Mouse (Mus musculus) MEL (cell line): ENCODE data around the gene Tcf15. TPM values are rescaled to one million over a fixed set of nuclear protein-coding genes. Genes with fewer than 3 reads are reported as not detected.
A peak's percentile ranks its signal among the peaks of the same experiment; 100 is the strongest.

ENCODE experiments used
- DNase-seq: peaks from one replicate; pipeline ENCODE4 v3.0.0; 2011; ENCODE audit warnings: low read depth, low spot score
- H3K27ac ChIP-seq: 2 replicates; pipeline ENCODE4 v1.5.1; 2012; ENCODE audit warnings: low read depth, mild to moderate bottlenecking, control low read depth, low read length, moderate library complexity; ENCODE audit not compliant: control insufficient read depth
- H3K27me3 ChIP-seq, 2 experiments: fragments of 150-350 bp in 1 of 2; sonication (generic) in 1 of 2; 2 replicates each; pipeline ENCODE4 v1.6.1; 2012; ENCODE audit warnings: low read length in 2 of 2, mild to moderate bottlenecking in 2 of 2, improper control_type of control experiment in 1 of 2, moderate library complexity in 1 of 2; ENCODE audit not compliant: insufficient read depth in 2 of 2, control insufficient read depth in 1 of 2
- H3K36me3 ChIP-seq, 2 experiments: 2 replicates each; pipeline ENCODE4 v1.6.1; 2012 to 2014; ENCODE audit warnings: low read length in 2 of 2, improper control_type of control experiment in 1 of 2, inconsistent platforms in 1 of 2, mild to moderate bottlenecking in 1 of 2; ENCODE audit not compliant: insufficient read depth in 2 of 2, control insufficient read depth in 1 of 2
- H3K4me1 ChIP-seq, 2 experiments: fragments of 150-350 bp in 1 of 2; sonication (generic) in 1 of 2; 2 replicates each; pipeline ENCODE4 v1.6.1; 2012; ENCODE audit warnings: low read length in 2 of 2, improper control_type of control experiment in 1 of 2, mild to moderate bottlenecking in 1 of 2; ENCODE audit not compliant: insufficient read depth in 2 of 2, control insufficient read depth in 1 of 2
- H3K4me3 ChIP-seq, 2 experiments: fragments of 150-350 bp in 1 of 2; sonication (generic) in 1 of 2; 2 replicates each; pipeline ENCODE4 v1.5.1; 2012; ENCODE audit warnings: low read depth in 2 of 2, low read length in 2 of 2, mild to moderate bottlenecking in 2 of 2, moderate library complexity in 2 of 2, control low read depth in 1 of 2, improper control_type of control experiment in 1 of 2; ENCODE audit not compliant: control insufficient read depth in 1 of 2, insufficient read depth in 1 of 2
- H3K79me2 ChIP-seq: 2 replicates; pipeline ENCODE4 v1.6.1; 2012; ENCODE audit warnings: mild to moderate bottlenecking, low read length, moderate library complexity; ENCODE audit not compliant: control insufficient read depth, poor library complexity, insufficient read depth
- H3K9ac ChIP-seq: 2 replicates; pipeline ENCODE4 v1.6.1; 2012; ENCODE audit warnings: low read depth, mild to moderate bottlenecking, control low read depth, low read length, moderate library complexity; ENCODE audit not compliant: control insufficient read depth, poor library complexity, severe bottlenecking
- H3K9me3 ChIP-seq: fragments of 150-350 bp; sonication (generic); replicated peaks from 2 replicates; pipeline ENCODE4 v1.6.1; 2012; ENCODE audit warnings: mild to moderate bottlenecking, low read length, improper control_type of control experiment, moderate library complexity; ENCODE audit not compliant: insufficient read depth
- BHLHE40 ChIP-seq: IDR thresholded peaks from 2 replicates; pipeline ENCODE4 v1.6.1; 2012; ENCODE audit warnings: low read depth, mild to moderate bottlenecking, inconsistent platforms, low read length, improper control_type of control experiment, borderline replicate concordance
- CHD1 ChIP-seq: IDR thresholded peaks from 2 replicates; pipeline ENCODE4 v1.6.1; 2012; ENCODE audit warnings: low read depth, mild to moderate bottlenecking, inconsistent platforms, low read length, improper control_type of control experiment
- CHD2 ChIP-seq: IDR thresholded peaks from 2 replicates; pipeline ENCODE4 v1.6.1; 2011; ENCODE audit warnings: low read length, improper control_type of control experiment
- CTCF ChIP-seq, 3 experiments: IDR thresholded peaks in 2 of 3; conservative IDR thresholded peaks in 1 of 3; 2 replicates each; pipeline ENCODE4 v1.5.1; 2011 to 2012; ENCODE audit warnings: low read length in 3 of 3, low read depth in 2 of 3, mild to moderate bottlenecking in 2 of 3, improper control_type of control experiment in 1 of 3, inconsistent platforms in 1 of 3, mixed read lengths in 1 of 3, moderate library complexity in 1 of 3; ENCODE audit not compliant: control insufficient read depth in 1 of 3, insufficient read depth in 1 of 3, poor library complexity in 1 of 3, severe bottlenecking in 1 of 3
- E2F4 ChIP-seq: IDR thresholded peaks from 2 replicates; pipeline ENCODE4 v1.6.1; 2011; ENCODE audit warnings: low read depth, low read length, improper control_type of control experiment, borderline replicate concordance
- ELF1 ChIP-seq: IDR thresholded peaks from 2 replicates; pipeline ENCODE4 v1.6.1; 2014; ENCODE audit warnings: low read depth, mild to moderate bottlenecking, inconsistent platforms, low read length, improper control_type of control experiment, moderate library complexity
- EP300 ChIP-seq, 2 experiments: IDR thresholded peaks; 2 replicates each; pipeline ENCODE4 v1.6.1; 2011; ENCODE audit warnings: improper control_type of control experiment in 2 of 2, low read length in 2 of 2, low read depth in 1 of 2, mild to moderate bottlenecking in 1 of 2
- GABPA ChIP-seq: IDR thresholded peaks from 2 replicates; pipeline ENCODE4 v1.6.1; 2012; ENCODE audit warnings: low read depth, mild to moderate bottlenecking, inconsistent platforms, low read length, improper control_type of control experiment, moderate library complexity
- GATA1 ChIP-seq: IDR thresholded peaks from 2 replicates; pipeline ENCODE4 v1.6.1; 2011; ENCODE audit warnings: low read depth, low read length, improper control_type of control experiment
- HCFC1 ChIP-seq: IDR thresholded peaks from 2 replicates; pipeline ENCODE4 v1.6.1; 2012; ENCODE audit warnings: low read depth, mild to moderate bottlenecking, inconsistent platforms, low read length, improper control_type of control experiment, moderate library complexity
- JUND ChIP-seq: IDR thresholded peaks from 2 replicates; pipeline ENCODE4 v1.6.1; 2011; ENCODE audit warnings: low read depth, mild to moderate bottlenecking, improper control_type of control experiment, low read length
- KAT2A ChIP-seq: conservative IDR thresholded peaks from 2 replicates; pipeline ENCODE4 v1.6.1; 2012; ENCODE audit warnings: low read depth, low read length, improper control_type of control experiment, inconsistent platforms
- MAFK ChIP-seq: IDR thresholded peaks from 2 replicates; pipeline ENCODE4 v1.6.1; 2011; ENCODE audit warnings: low read depth, mild to moderate bottlenecking, low read length, improper control_type of control experiment, borderline replicate concordance
- MAX ChIP-seq: IDR thresholded peaks from 2 replicates; pipeline ENCODE4 v1.6.1; 2011; ENCODE audit warnings: low read length, improper control_type of control experiment
- MAZ ChIP-seq: IDR thresholded peaks from 2 replicates; pipeline ENCODE4 v1.6.1; 2012; ENCODE audit warnings: low read depth, mild to moderate bottlenecking, inconsistent platforms, low read length, improper control_type of control experiment
- MEF2A ChIP-seq: IDR thresholded peaks from 2 replicates; pipeline ENCODE4 v1.6.1; 2014; ENCODE audit warnings: low read depth, mild to moderate bottlenecking, inconsistent platforms, low read length, improper control_type of control experiment; ENCODE audit not compliant: poor library complexity, insufficient replicate concordance, severe bottlenecking; ENCODE audit errors: extremely low read depth
- MXI1 ChIP-seq: IDR thresholded peaks from 2 replicates; pipeline ENCODE4 v1.6.1; 2011; ENCODE audit warnings: mild to moderate bottlenecking, low read depth, low read length, improper control_type of control experiment
- MYB ChIP-seq: IDR thresholded peaks from 2 replicates; pipeline ENCODE4 v1.6.1; 2011; ENCODE audit warnings: mild to moderate bottlenecking, low read depth, low read length, improper control_type of control experiment
- MYC ChIP-seq: IDR thresholded peaks from 2 replicates; pipeline ENCODE4 v1.6.1; 2011; ENCODE audit warnings: low read depth, mild to moderate bottlenecking, low read length, improper control_type of control experiment, moderate library complexity
- NELFE ChIP-seq: IDR thresholded peaks from 2 replicates; pipeline ENCODE4 v1.6.1; 2011; ENCODE audit warnings: low read depth, low read length, improper control_type of control experiment
- NRF1 ChIP-seq: IDR thresholded peaks from 2 replicates; pipeline ENCODE4 v1.6.1; 2014; ENCODE audit warnings: low read depth, mild to moderate bottlenecking, inconsistent platforms, low read length, improper control_type of control experiment, moderate library complexity; ENCODE audit not compliant: poor library complexity, insufficient read depth, severe bottlenecking
- POLR2A ChIP-seq, 2 experiments: IDR thresholded peaks; 2 replicates each; pipeline ENCODE4 v1.6.1; 2011 to 2012; ENCODE audit warnings: low read length in 2 of 2, mild to moderate bottlenecking in 2 of 2, control low read depth in 1 of 2, improper control_type of control experiment in 1 of 2, low read depth in 1 of 2, moderate library complexity in 1 of 2; ENCODE audit not compliant: control insufficient read depth in 1 of 2, insufficient read depth in 1 of 2, poor library complexity in 1 of 2
- POLR2AphosphoS2 ChIP-seq: IDR thresholded peaks from 2 replicates; pipeline ENCODE4 v1.6.1; 2011; ENCODE audit warnings: low read length, improper control_type of control experiment
- POLR2AphosphoS5 ChIP-seq: IDR thresholded peaks from 2 replicates; pipeline ENCODE4 v1.6.1; 2012; ENCODE audit warnings: low read depth, borderline replicate concordance, mild to moderate bottlenecking, inconsistent platforms, low read length, moderate library complexity, mixed read lengths
- RAD21 ChIP-seq: IDR thresholded peaks from 2 replicates; pipeline ENCODE4 v1.6.1; 2011; ENCODE audit warnings: mild to moderate bottlenecking, low read depth, low read length, improper control_type of control experiment
- RCOR1 ChIP-seq: IDR thresholded peaks from 2 replicates; pipeline ENCODE4 v1.6.1; 2012; ENCODE audit warnings: low read depth, mild to moderate bottlenecking, inconsistent platforms, low read length, improper control_type of control experiment
- SIN3A ChIP-seq: IDR thresholded peaks from 2 replicates; pipeline ENCODE4 v1.6.1; 2012; ENCODE audit warnings: low read length, improper control_type of control experiment, inconsistent platforms
- SMC3 ChIP-seq: IDR thresholded peaks from 2 replicates; pipeline ENCODE4 v1.6.1; 2011; ENCODE audit warnings: low read depth, low read length, improper control_type of control experiment
- TAL1 ChIP-seq: IDR thresholded peaks from 2 replicates; pipeline ENCODE4 v1.6.1; 2012; ENCODE audit warnings: mild to moderate bottlenecking, inconsistent platforms, low read length, moderate library complexity, mixed read lengths
- TBP ChIP-seq: IDR thresholded peaks from 2 replicates; pipeline ENCODE4 v1.8.0; 2011; ENCODE audit warnings: low read depth, low read length, improper control_type of control experiment
- TCF12 ChIP-seq: IDR thresholded peaks from 2 replicates; pipeline ENCODE4 v1.6.1; 2014; ENCODE audit warnings: low read depth, mild to moderate bottlenecking, inconsistent platforms, low read length, improper control_type of control experiment, moderate library complexity
- UBTF ChIP-seq: IDR thresholded peaks from 2 replicates; pipeline ENCODE4 v1.6.1; 2012; ENCODE audit warnings: low read depth, mild to moderate bottlenecking, inconsistent platforms, low read length, improper control_type of control experiment, moderate library complexity, borderline replicate concordance; ENCODE audit not compliant: insufficient read depth
- USF1 ChIP-seq: IDR thresholded peaks from 2 replicates; pipeline ENCODE4 v1.6.1; 2014; ENCODE audit warnings: low read depth, mild to moderate bottlenecking, inconsistent platforms, low read length, improper control_type of control experiment, moderate library complexity
- USF2 ChIP-seq, 2 experiments: IDR thresholded peaks; 2 replicates each; pipeline ENCODE4 v1.6.1; 2011 to 2012; ENCODE audit warnings: improper control_type of control experiment in 2 of 2, low read length in 2 of 2, borderline replicate concordance in 1 of 2, inconsistent platforms in 1 of 2, low read depth in 1 of 2, mild to moderate bottlenecking in 1 of 2; ENCODE audit not compliant: insufficient read depth in 1 of 2
- ZC3H11A ChIP-seq: IDR thresholded peaks from 2 replicates; pipeline ENCODE4 v1.6.1; 2012; ENCODE audit warnings: low read depth, mild to moderate bottlenecking, inconsistent platforms, low read length, improper control_type of control experiment
- ZKSCAN1 ChIP-seq: IDR thresholded peaks from 2 replicates; pipeline ENCODE4 v1.6.1; 2012; ENCODE audit warnings: low read depth, mild to moderate bottlenecking, inconsistent platforms, low read length, improper control_type of control experiment, moderate library complexity
- ZMIZ1 ChIP-seq: IDR thresholded peaks from 2 replicates; pipeline ENCODE4 v1.6.1; 2012; ENCODE audit warnings: low read depth, mild to moderate bottlenecking, inconsistent platforms, low read length, improper control_type of control experiment, moderate library complexity
- ZNF384 ChIP-seq: IDR thresholded peaks from 2 replicates; pipeline ENCODE4 v1.6.1; 2012; ENCODE audit warnings: low read depth, mild to moderate bottlenecking, inconsistent platforms, low read length, improper control_type of control experiment
- polyA plus RNA-seq, 2 experiments: library from polyadenylated mRNA; stranded (reverse) in 1 of 2; unstranded in 1 of 2; fragments of >175 nt in 1 of 2; fragments of >200 nt in 1 of 2; gene quantifications; 2 replicates each; pipeline versions ENCODE4 v1.2.1 to v1.2.4; 2012; ENCODE audit warnings: low replicate concordance in 2 of 2, low read depth in 1 of 2; ENCODE audit not compliant: insufficient read length in 2 of 2, insufficient read depth in 1 of 2, missing spikeins in 1 of 2
- total RNA-seq: library from RNA; depleted of rRNA; stranded (reverse); fragments of 300-350 nt; gene quantifications from 2 replicates; pipeline ENCODE4 v1.2.3, GENCODE M21; 2012

The Tcf15 gene
- total and polyA plus RNA-seq, 3 experiments: not detected

- Histone ChIP-seq H3K27me3 (no peaks in the 10 kb centered on the region), H3K27ac (peak overlapping the region; percentile 88), H3K9me3 (no peaks in the 10 kb centered on the region), H3K36me3 (peaks cover 0 to 18% of the 10 kb centered on the region in 2 experiments; a peak in 2 of 4 replicates), H3K4me3 (peak overlapping the region in 1 of 2 experiments; percentile 25; a peak in 2 of 4 replicates), H3K79me2 (no peaks in the 10 kb centered on the region), H3K4me1 (peaks cover 14 to 29% of the 10 kb centered on the region in 2 experiments), H3K9ac (peak overlapping the region; percentile 10)
- peak; percentile 94 for DNase-seq
- no peak for TF ChIP-seq USF1
- TF ChIP-seq POLR2AphosphoS5: no peak
- peak; percentile 52 for TF ChIP-seq MYC
- peak; percentile 67; the same call in 1 of the 2 replicates for TF ChIP-seq HCFC1
- peak; percentile 88 for TF ChIP-seq MXI1
- peak; percentile 80 for TF ChIP-seq TAL1
- no peak for TF ChIP-seq MEF2A
- TF ChIP-seq BHLHE40: peak; percentile 66; the same call in 1 of the 2 replicates
- no peak for TF ChIP-seq E2F4
- TF ChIP-seq RCOR1: peak; percentile 79
- TF ChIP-seq MAX: peak; percentile 58; the same call in 1 of the 2 replicates
- TF ChIP-seq RAD21: no peak
- TF ChIP-seq JUND: no peak
- no peak for TF ChIP-seq ZKSCAN1
- TF ChIP-seq NRF1: no peak
- peak; percentile 95 for TF ChIP-seq TCF12
- no peak for TF ChIP-seq CTCF (IDR thresholded peaks at IDR 0.05 in 2 of 3, conservative IDR thresholded peaks at IDR 0.05 in 1 of 3; ENCODE audit: control insufficient read depth in 1 of 3, insufficient read depth in 1 of 3, low read depth in 2 of 3, low read length in 3 of 3, poor library complexity in 1 of 3, severe bottlenecking in 1 of 3)
- no peak for TF ChIP-seq ZNF384
- TF ChIP-seq KAT2A: no peak
- 0 out of 2 replicates have a peak, but pooled peaks have one; percentile 26 for TF ChIP-seq MAZ
- peak; percentile 76 for TF ChIP-seq SIN3A
- TF ChIP-seq MAFK: peak; percentile 39; the same call in 1 of the 2 replicates
- TF ChIP-seq UBTF: no peak
- no peak for TF ChIP-seq USF2 (IDR thresholded peaks at IDR 0.05; ENCODE audit: borderline replicate concordance in 1 of 2, insufficient read depth in 1 of 2, low read depth in 1 of 2, low read length in 2 of 2)
- TF ChIP-seq ELF1: no peak
- peak; percentile 92 to 96 for TF ChIP-seq EP300 (IDR thresholded peaks at IDR 0.05; ENCODE audit: low read depth in 1 of 2, low read length in 2 of 2)
- TF ChIP-seq ZMIZ1: no peak
- peak; percentile 75 for TF ChIP-seq MYB
- peak; percentile 77 for TF ChIP-seq TBP
- TF ChIP-seq SMC3: no peak
- no peak for TF ChIP-seq NELFE
- TF ChIP-seq POLR2A (IDR thresholded peaks at IDR 0.05; ENCODE audit: control insufficient read depth in 1 of 2, insufficient read depth in 1 of 2, low read depth in 1 of 2, low read length in 2 of 2, poor library complexity in 1 of 2): peak in 1 of 2 experiments; percentile 43; a peak in 1 of 4 replicates
- no peak for TF ChIP-seq POLR2AphosphoS2
- TF ChIP-seq ZC3H11A: no peak
- TF ChIP-seq CHD1: no peak
- TF ChIP-seq GATA1: peak; percentile 94
- TF ChIP-seq CHD2: no peak
- no peak for TF ChIP-seq GABPA
Observed at GRCm38 (mm10) chr2:152122896-152123295, 20.5 kb upstream of the Tcf15 start.
